13 mouse cellular contexts compared by ENCODE assay signal in the genomic region with DNA sequence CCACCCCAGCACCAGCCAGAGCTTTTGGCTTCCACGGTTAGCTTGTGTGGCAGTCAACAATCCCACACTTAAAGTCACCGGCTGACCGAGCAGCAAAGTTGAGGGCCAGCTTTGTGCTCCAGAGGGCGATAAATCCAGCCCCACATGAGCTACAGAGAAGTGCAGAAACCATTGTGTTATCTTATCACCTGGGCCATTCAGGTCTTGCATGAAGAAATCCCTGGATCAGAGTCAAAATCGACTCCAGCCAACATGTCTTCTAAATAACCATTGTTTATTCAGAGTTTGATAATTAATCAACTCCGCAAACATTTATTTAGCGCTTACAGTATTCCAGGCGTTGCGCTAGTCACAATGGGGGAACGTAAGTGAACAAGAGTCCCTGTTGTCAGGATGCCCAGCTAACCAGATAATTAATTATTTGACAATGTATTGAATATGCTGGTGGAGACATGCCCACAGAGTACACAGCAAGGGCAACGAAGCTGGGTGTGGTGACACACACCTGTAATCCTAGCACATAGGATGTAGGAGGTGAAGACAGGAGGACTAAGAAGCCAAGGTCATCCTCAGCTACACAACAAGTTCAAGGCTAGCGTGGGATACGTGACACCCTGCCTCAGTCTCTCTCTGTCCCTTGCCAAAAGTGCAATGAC.
"Had no signal": no experiment of that assay in that cellular context is flagged by ENCODE, and none has a peak within 500 bp of the region (broad histone marks: within the 10 kb centered on the region; RNA-seq: fewer than 3 reads in every experiment).

No protein-coding gene starts in this region.

- H3K4me2 ChIP-seq: limb, embryonic 13.5 days; midbrain, embryonic 13.5 days had no signal

- ATAC-seq: lung, postnatal 0 days; midbrain, embryonic 13.5 days had no signal

- H3K36me3 ChIP-seq: limb, embryonic 13.5 days; midbrain, embryonic 13.5 days had no signal

- DNase-seq: kidney, adult 9 months; kidney, postnatal 10 days; kidney, postnatal 4 days; left cerebral cortex, postnatal 4 days; lung, adult 2 months; lung, postnatal 36 days; right cerebral cortex, postnatal 14 days; thymus, adult 2 months; thymus, postnatal 25 days had no signal

- H3K27ac ChIP-seq: layer of hippocampus, adult 2 months; limb, embryonic 13.5 days; midbrain, embryonic 13.5 days had no signal

- H3K4me3 ChIP-seq: layer of hippocampus, adult 2 months; limb, embryonic 13.5 days; midbrain, embryonic 13.5 days had no signal

- H3K9ac ChIP-seq: limb, embryonic 13.5 days; midbrain, embryonic 13.5 days had no signal

- H3K27me3 ChIP-seq: limb, embryonic 13.5 days; midbrain, embryonic 13.5 days had no signal

- H3K9me3 ChIP-seq: limb, embryonic 13.5 days; midbrain, embryonic 13.5 days had no signal
